Mouse (Mus musculus): ENCODE measurements around the gene Tnni1. TPM values are rescaled to one million over a fixed set of nuclear protein-coding genes. Genes with fewer than 3 reads are reported as not detected.

The Tnni1 gene
- polyA plus RNA-seq, 1 experiment = 3,569 TPM

DNA sequence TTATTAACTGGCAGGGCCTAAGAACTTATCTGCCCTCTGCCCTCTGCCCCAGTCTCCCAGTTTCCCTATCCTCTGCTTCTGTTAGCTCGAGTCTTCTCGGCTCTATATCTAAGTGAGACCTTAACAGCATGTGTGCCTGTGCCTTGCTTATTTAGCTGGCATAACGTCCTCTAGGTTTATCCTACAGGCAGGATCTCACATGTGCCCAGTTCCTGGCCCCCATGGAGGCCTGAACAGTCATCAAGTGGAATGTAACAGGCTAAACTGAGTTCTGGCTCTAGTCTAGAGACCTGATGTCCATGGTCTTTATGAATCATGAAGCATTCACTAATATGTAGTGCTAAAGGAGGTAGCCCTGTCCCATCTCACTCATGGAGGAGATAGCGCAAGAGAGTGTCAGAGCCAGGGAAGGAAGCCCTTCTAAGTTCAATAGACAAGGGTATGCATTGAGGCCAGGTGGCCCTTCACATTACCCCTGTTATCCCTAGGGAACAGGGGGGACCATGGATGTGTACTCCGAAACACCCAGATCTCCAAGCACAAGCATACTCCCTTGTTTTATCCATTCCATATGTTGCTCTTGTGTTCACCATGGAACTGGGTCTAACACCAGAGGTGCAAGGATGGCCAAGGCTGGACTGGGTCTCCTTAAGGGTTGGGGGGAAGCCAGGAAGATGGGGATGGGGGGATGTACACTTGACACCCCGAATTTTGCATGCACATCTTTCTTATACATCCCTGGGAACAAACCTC lies 75.5 kb downstream of the Tnni1 start:
- Histone ChIP-seq H3K36me3 (ENCODE audit: control insufficient read depth, insufficient read depth) (peaks cover 36% of the 10 kb centered on the region), H3K79me2 (ENCODE audit: control insufficient read depth, insufficient read depth) (peaks cover 18% of the 10 kb centered on the region), H3K27me3 (ENCODE audit: control insufficient read depth, insufficient read depth, insufficient read length) (no peaks in the 10 kb centered on the region)

GRCm38 (mm10) chr1:135855344-135855687 lies 76.1 kb downstream of the Tnni1 start:
- no peaks in the 10 kb centered on the region for H3K27me3 ChIP-seq (ENCODE audit: control insufficient read depth, insufficient read depth, insufficient read length)
- TF ChIP-seq E2F4 (IDR thresholded peaks at IDR 0.05; ENCODE audit: insufficient read depth) (no peak), USF1 (IDR thresholded peaks at IDR 0.05; ENCODE audit: low read depth) (no peak), MAX (IDR thresholded peaks at IDR 0.05; ENCODE audit: low read depth) (no peak), POLR2A (IDR thresholded peaks at IDR 0.05; ENCODE audit: insufficient read length, low read depth) (no peak), TCF3 (IDR thresholded peaks at IDR 0.05; ENCODE audit: insufficient read length, low read depth) (no peak), REST (IDR thresholded peaks at IDR 0.05; ENCODE audit: insufficient read depth, insufficient read length) (no peak), CEBPB (IDR thresholded peaks at IDR 0.05; ENCODE audit: insufficient read depth, poor library complexity, severe bottlenecking) (no peak), MYOG (IDR thresholded peaks at IDR 0.05; ENCODE audit: control insufficient read depth in 1 of 3, insufficient read depth in 1 of 3, insufficient read length in 2 of 3, low read depth in 2 of 3) (no peak), SRF (IDR thresholded peaks at IDR 0.05; ENCODE audit: control insufficient read depth, insufficient read length, low read depth) (no peak)
- no peak overlapping the region for H3K4me3 ChIP-seq
- H3K4me2 ChIP-seq (ENCODE audit: low read depth) = no peak overlapping the region
- peaks cover 15% of the 10 kb centered on the region for H3K79me2 ChIP-seq (ENCODE audit: control insufficient read depth, insufficient read depth)
- H3K36me3 ChIP-seq (ENCODE audit: control insufficient read depth, insufficient read depth) = peaks cover 33% of the 10 kb centered on the region
- H3ac ChIP-seq (ENCODE audit: control insufficient read depth, insufficient read length) = no peak overlapping the region

More for the DNA sequence above, 75.5 kb downstream of the Tnni1 start:
- Histone ChIP-seq H3ac (ENCODE audit: control insufficient read depth, insufficient read length) (no peak overlapping the region), H3K4me2 (ENCODE audit: low read depth) (no peak overlapping the region), H3K4me3 (no peak overlapping the region)
- TF ChIP-seq TCF3 (IDR thresholded peaks at IDR 0.05; ENCODE audit: insufficient read length, low read depth) (no peak), USF1 (IDR thresholded peaks at IDR 0.05; ENCODE audit: low read depth) (no peak), MAX (IDR thresholded peaks at IDR 0.05; ENCODE audit: low read depth) (no peak), POLR2AphosphoS2 (IDR thresholded peaks at IDR 0.05; ENCODE audit: insufficient read length, low read depth) (peak; percentile 39), MYOD1 (IDR thresholded peaks at IDR 0.05; ENCODE audit: control insufficient read depth in 1 of 3, insufficient read length in 2 of 3, low read depth in 2 of 3) (no peak), POLR2A (IDR thresholded peaks at IDR 0.05; ENCODE audit: insufficient read length, low read depth) (peak; percentile 11), SRF (IDR thresholded peaks at IDR 0.05; ENCODE audit: control insufficient read depth, insufficient read length, low read depth) (no peak), E2F4 (IDR thresholded peaks at IDR 0.05; ENCODE audit: insufficient read depth) (no peak), CEBPB (IDR thresholded peaks at IDR 0.05; ENCODE audit: insufficient read depth, poor library complexity, severe bottlenecking) (no peak), MYOG (IDR thresholded peaks at IDR 0.05; ENCODE audit: control insufficient read depth in 1 of 3, insufficient read depth in 1 of 3, insufficient read length in 2 of 3, low read depth in 2 of 3) (no peak)

DNA sequence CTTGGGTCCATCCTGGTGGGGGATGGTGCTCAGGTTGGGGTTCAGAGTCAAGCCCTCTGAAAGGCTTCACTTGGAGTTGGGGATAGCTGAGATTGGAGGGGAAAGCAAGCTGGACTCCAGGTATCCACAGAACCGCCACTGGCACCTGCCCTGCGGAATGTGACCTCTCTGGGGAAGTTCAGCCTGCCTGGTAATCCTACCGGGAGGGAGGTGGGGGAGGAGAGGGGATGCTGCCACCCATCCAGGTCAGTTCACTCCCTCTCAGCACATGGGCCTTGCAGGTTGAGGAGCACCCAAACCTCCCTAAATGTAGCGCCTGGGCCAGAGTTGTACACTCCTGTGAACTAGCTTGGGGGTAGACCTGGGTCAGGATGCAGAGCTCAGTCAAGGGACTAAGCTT lies 76.8 kb downstream of the Tnni1 start:
- Histone ChIP-seq H3K4me2 (ENCODE audit: low read depth) (peak overlapping the region; percentile 5), H3K27me3 (ENCODE audit: control insufficient read depth, insufficient read depth, insufficient read length) (no peaks in the 10 kb centered on the region), H3ac (ENCODE audit: control insufficient read depth, insufficient read length) (no peak overlapping the region), H3K79me2 (ENCODE audit: control insufficient read depth, insufficient read depth) (peaks cover 9% of the 10 kb centered on the region), H3K36me3 (ENCODE audit: control insufficient read depth, insufficient read depth) (peaks cover 27% of the 10 kb centered on the region), H3K4me3 (no peak overlapping the region)
- TF ChIP-seq POLR2A (IDR thresholded peaks at IDR 0.05; ENCODE audit: insufficient read length, low read depth) (peak; percentile 54), POLR2AphosphoS2 (IDR thresholded peaks at IDR 0.05; ENCODE audit: insufficient read length, low read depth) (peak; percentile 85), E2F4 (IDR thresholded peaks at IDR 0.05; ENCODE audit: insufficient read depth) (no peak), TCF3 (IDR thresholded peaks at IDR 0.05; ENCODE audit: insufficient read length, low read depth) (no peak), MYOD1 (IDR thresholded peaks at IDR 0.05; ENCODE audit: control insufficient read depth in 1 of 3, insufficient read length in 2 of 3, low read depth in 2 of 3) (peak in 1 of 3 experiments; percentile 5), MAX (IDR thresholded peaks at IDR 0.05; ENCODE audit: low read depth) (no peak)

DNA sequence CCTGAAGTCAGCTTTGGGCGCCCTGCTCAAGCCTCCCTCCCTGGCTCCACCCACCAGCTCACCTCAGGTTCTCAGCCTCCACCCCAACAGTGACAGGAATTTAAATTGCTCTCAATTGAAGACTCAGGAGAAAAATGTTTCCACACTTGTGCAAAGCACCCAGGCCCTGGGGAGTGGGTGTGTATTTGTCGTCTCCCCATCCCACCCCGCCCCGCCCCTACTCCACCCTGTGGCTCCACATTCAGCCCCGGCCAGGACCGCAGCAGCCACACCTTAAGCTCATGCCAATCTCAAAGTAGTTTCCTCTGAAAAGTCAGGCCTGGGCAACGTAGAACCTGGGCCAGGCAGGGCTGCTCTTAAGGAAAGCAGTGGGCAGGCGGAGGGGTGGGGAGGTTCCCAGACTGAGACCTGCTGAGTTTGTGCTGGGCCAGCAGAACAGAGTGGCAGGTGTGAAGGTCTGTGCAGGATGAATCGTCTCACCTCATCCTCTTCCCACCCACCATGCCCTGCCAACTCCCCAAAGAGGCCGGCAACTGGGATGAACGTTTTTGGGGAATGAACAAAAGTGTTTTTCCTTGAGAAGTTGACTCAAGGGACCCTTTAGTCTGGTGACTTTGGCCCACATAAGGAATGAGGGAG lies 78.0 kb downstream of the Tnni1 start:
- Histone ChIP-seq H3K27me3 (ENCODE audit: control insufficient read depth, insufficient read depth, insufficient read length) (no peaks in the 10 kb centered on the region), H3K79me2 (ENCODE audit: control insufficient read depth, insufficient read depth) (no peaks in the 10 kb centered on the region), H3ac (ENCODE audit: control insufficient read depth, insufficient read length) (no peak overlapping the region), H3K4me3 (no peak overlapping the region), H3K4me2 (ENCODE audit: low read depth) (peak overlapping the region; percentile 63), H3K36me3 (ENCODE audit: control insufficient read depth, insufficient read depth) (peaks cover 16% of the 10 kb centered on the region)
- TF ChIP-seq TCF12 (IDR thresholded peaks at IDR 0.05; ENCODE audit: insufficient read depth, poor library complexity, severe bottlenecking) (no peak), MYOD1 (IDR thresholded peaks at IDR 0.05; ENCODE audit: control insufficient read depth in 1 of 3, insufficient read length in 2 of 3, low read depth in 2 of 3) (peak in 1 of 3 experiments; percentile 52), POLR2AphosphoS2 (IDR thresholded peaks at IDR 0.05; ENCODE audit: insufficient read length, low read depth) (peak; percentile 93), TCF3 (IDR thresholded peaks at IDR 0.05; ENCODE audit: insufficient read length, low read depth) (no peak), MYOG (IDR thresholded peaks at IDR 0.05; ENCODE audit: control insufficient read depth in 1 of 3, insufficient read depth in 1 of 3, insufficient read length in 2 of 3, low read depth in 2 of 3) (no peak), POLR2A (IDR thresholded peaks at IDR 0.05; ENCODE audit: insufficient read length, low read depth) (peak; percentile 50)

- Histone ChIP-seq H3K4me3 (no peak overlapping the region), H3K27me3 (ENCODE audit: control insufficient read depth, insufficient read depth, insufficient read length) (no peaks in the 10 kb centered on the region), H3ac (ENCODE audit: control insufficient read depth, insufficient read length) (no peak overlapping the region), H3K4me2 (ENCODE audit: low read depth) (no peak overlapping the region), H3K79me2 (ENCODE audit: control insufficient read depth, insufficient read depth) (no peaks in the 10 kb centered on the region), H3K36me3 (ENCODE audit: control insufficient read depth, insufficient read depth) (peaks cover 5% of the 10 kb centered on the region)
- TF ChIP-seq REST (IDR thresholded peaks at IDR 0.05; ENCODE audit: insufficient read depth, insufficient read length) = no peak
- peak; percentile 21 for TF ChIP-seq POLR2A (IDR thresholded peaks at IDR 0.05; ENCODE audit: insufficient read length, low read depth)
- no peak for TF ChIP-seq MYOG (IDR thresholded peaks at IDR 0.05; ENCODE audit: control insufficient read depth in 1 of 3, insufficient read depth in 1 of 3, insufficient read length in 2 of 3, low read depth in 2 of 3)
- TF ChIP-seq POLR2AphosphoS2 (IDR thresholded peaks at IDR 0.05; ENCODE audit: insufficient read length, low read depth) = peak; percentile 65
- TF ChIP-seq CEBPB (IDR thresholded peaks at IDR 0.05; ENCODE audit: insufficient read depth, poor library complexity, severe bottlenecking) = no peak
Observed at GRCm38 (mm10) chr1:135858533-135858932, 79.3 kb downstream of the Tnni1 start.

Data from myocyte (in vitro differentiated cells).